Mouse (Mus musculus) heart, embryonic 14.5 days (tissue): Measurements from ENCODE around the gene Tmem183a. TPM values are rescaled to one million over a fixed set of nuclear protein-coding genes. Genes with fewer than 3 reads are reported as not detected.

Source experiments
- ATAC-seq: fragments of 200-750 bp; cut with Nextera tagmentation; 2 replicates; pipeline ENCODE4 v1.8.0; 2017; ENCODE audit warnings: low read depth, moderate TSS enrichment; ENCODE audit not compliant: insufficient number of reproducible peaks, insufficient read depth, low FRiP score
- H3K27ac ChIP-seq, 2 experiments: fragments of 200-500 bp in 1 of 2; fragments of 300-500 bp in 1 of 2; sonication (generic) in 1 of 2; replicated peaks in 1 of 2; 2 replicates each; pipeline ENCODE4 v1.5.1; 2012 to 2014; ENCODE audit warnings: low read depth in 2 of 2, low read length in 2 of 2, control low read depth in 1 of 2, mild to moderate bottlenecking in 1 of 2, mixed read lengths in 1 of 2; ENCODE audit not compliant: control insufficient read depth in 1 of 2, insufficient read depth in 1 of 2
- H3K27me3 ChIP-seq: fragments of 300-500 bp; sonication (generic); 2 replicates; pipeline ENCODE4 v1.6.1; 2014; ENCODE audit warnings: mild to moderate bottlenecking, low read length, control low read depth; ENCODE audit not compliant: control insufficient read depth, insufficient read depth
- H3K36me3 ChIP-seq: fragments of 300-500 bp; sonication (generic); 2 replicates; pipeline ENCODE4 v1.6.1; 2014; ENCODE audit warnings: mild to moderate bottlenecking, control low read depth, low read length, mixed read lengths; ENCODE audit not compliant: control insufficient read depth, insufficient read depth
- H3K4me1 ChIP-seq, 2 experiments: fragments of 200-500 bp in 1 of 2; fragments of 300-500 bp in 1 of 2; sonication (generic) in 1 of 2; 2 replicates each; pipeline ENCODE4 v1.6.1; 2012 to 2014; ENCODE audit warnings: low read length in 2 of 2, control low read depth in 1 of 2, mixed read lengths in 1 of 2; ENCODE audit not compliant: control insufficient read depth in 2 of 2, insufficient read depth in 2 of 2
- H3K4me2 ChIP-seq: fragments of 300-500 bp; sonication (generic); 2 replicates; pipeline ENCODE4 v1.6.1; 2014; ENCODE audit warnings: mild to moderate bottlenecking, low read length
- H3K4me3 ChIP-seq, 2 experiments: fragments of 200-500 bp in 1 of 2; fragments of 300-500 bp in 1 of 2; sonication (generic) in 1 of 2; 2 replicates each; pipeline ENCODE4 v1.5.1; 2012 to 2014; ENCODE audit warnings: low read length in 2 of 2, mild to moderate bottlenecking in 2 of 2, control low read depth in 1 of 2, low read depth in 1 of 2, moderate library complexity in 1 of 2; ENCODE audit not compliant: control insufficient read depth in 1 of 2, insufficient read depth in 1 of 2
- H3K9ac ChIP-seq: fragments of 300-500 bp; sonication (generic); 2 replicates; pipeline ENCODE4 v1.6.1; 2014; ENCODE audit warnings: mild to moderate bottlenecking, low read length
- H3K9me3 ChIP-seq: fragments of 300-500 bp; sonication (generic); 2 replicates; pipeline ENCODE4 v1.6.1; 2016; ENCODE audit warnings: low read length, control low read depth; ENCODE audit not compliant: control insufficient read depth
- WGBS: fragments of 180-500 bp; shearing (Covaris S2); extraction: QIAGEN DNeasy Blood & Tissue Kit; methylation state at CpG from one replicate; pipeline ENCODE4 v1.1.7; 2014; 5-methylcytosine and 5-hydroxymethylcytosine counted together
- polyA plus RNA-seq: library from polyadenylated mRNA; unstranded; fragments of >200 nt; fragmentation: Nextera tagmentation; extraction: Ambion mirVana; gene quantifications from 2 replicates; pipeline ENCODE4 v1.2.1, GENCODE M21; 2014

The Tmem183a gene
- polyA plus RNA-seq, 1 experiment from 2014 or later = 62.5 TPM

GRCm38 (mm10) chr1:134316361-134316760, 45.4 kb downstream of the Tmem183a start:
- Histone ChIP-seq H3K36me3 (peaks cover 59% of the 10 kb centered on the region), H3K4me2 (no peak overlapping the region), H3K9ac (no peak overlapping the region), H3K9me3 (no peaks in the 10 kb centered on the region), H3K4me3 (no peak overlapping the region), H3K4me1 (no peaks in the 10 kb centered on the region), H3K27ac (no peak overlapping the region), H3K27me3 (no peaks in the 10 kb centered on the region)
- no peak for ATAC-seq
- 77% methylated on average over 9 of the region's 9 CpGs for WGBS

GRCm38 (mm10) chr1:134315181-134315580, 46.6 kb downstream of the Tmem183a start:
- peaks cover 67% of the 10 kb centered on the region for H3K36me3 ChIP-seq
- WGBS = 88% methylated on average over 5 of the region's 5 CpGs
- H3K9me3 ChIP-seq = no peaks in the 10 kb centered on the region
- H3K4me3 ChIP-seq = no peak overlapping the region
- H3K4me1 ChIP-seq = no peaks in the 10 kb centered on the region
- H3K4me2 ChIP-seq = no peak overlapping the region
- H3K27me3 ChIP-seq = no peaks in the 10 kb centered on the region
- H3K9ac ChIP-seq = no peak overlapping the region
- H3K27ac ChIP-seq = no peak overlapping the region
- no peak for ATAC-seq

- Histone ChIP-seq H3K9me3 (no peaks in the 10 kb centered on the region), H3K4me2 (no peak overlapping the region), H3K4me1 (no peaks in the 10 kb centered on the region), H3K27ac (no peak overlapping the region), H3K4me3 (no peak overlapping the region), H3K27me3 (no peaks in the 10 kb centered on the region), H3K9ac (no peak overlapping the region), H3K36me3 (peaks cover 62% of the 10 kb centered on the region)
- 86% methylated on average over 7 of the region's 7 CpGs for WGBS
- ATAC-seq = no peak
Observed at GRCm38 (mm10) chr1:134311760-134312159, 50.0 kb downstream of the Tmem183a start.

GRCm38 (mm10) chr1:134310729-134311128, 51.0 kb downstream of the Tmem183a start:
- H3K27me3 ChIP-seq = no peaks in the 10 kb centered on the region
- H3K4me1 ChIP-seq = no peaks in the 10 kb centered on the region
- ATAC-seq = no peak
- H3K36me3 ChIP-seq = peaks cover 54% of the 10 kb centered on the region
- no peaks in the 10 kb centered on the region for H3K9me3 ChIP-seq
- no peak overlapping the region for H3K27ac ChIP-seq
- WGBS = 90% methylated on average over 3 of the region's 3 CpGs
- H3K4me3 ChIP-seq = no peak overlapping the region
- no peak overlapping the region for H3K9ac ChIP-seq
- H3K4me2 ChIP-seq = no peak overlapping the region

- Histone ChIP-seq H3K27me3 (no peaks in the 10 kb centered on the region), H3K9ac (no peak overlapping the region), H3K4me1 (no peaks in the 10 kb centered on the region), H3K27ac (no peak overlapping the region), H3K4me2 (no peak overlapping the region), H3K36me3 (peaks cover 53% of the 10 kb centered on the region), H3K4me3 (no peak overlapping the region), H3K9me3 (no peaks in the 10 kb centered on the region)
- ATAC-seq = no peak
- 78% methylated on average over 2 of the region's 2 CpGs for WGBS
Observed at GRCm38 (mm10) chr1:134310291-134310690, 51.5 kb downstream of the Tmem183a start.

- ATAC-seq = no peak
Observed at GRCm38 (mm10) chr1:134307409-134307808, 54.4 kb downstream of the Tmem183a start.

GRCm38 (mm10) chr1:134304940-134305339, 56.8 kb downstream of the Tmem183a start:
- Histone ChIP-seq H3K9me3 (no peaks in the 10 kb centered on the region), H3K4me2 (no peak overlapping the region), H3K27ac (no peak overlapping the region), H3K36me3 (peaks cover 23% of the 10 kb centered on the region), H3K9ac (no peak overlapping the region), H3K27me3 (no peaks in the 10 kb centered on the region), H3K4me3 (no peak overlapping the region), H3K4me1 (peaks cover 15 to 31% of the 10 kb centered on the region in 2 experiments)
- no peak for ATAC-seq
- 93% methylated on average over 9 of the region's 9 CpGs for WGBS

More at GRCm38 (mm10) chr1:134307409-134307808, 54.4 kb downstream of the Tmem183a start:
- H3K36me3 ChIP-seq = peaks cover 44% of the 10 kb centered on the region
- no peaks in the 10 kb centered on the region for H3K9me3 ChIP-seq
- H3K4me3 ChIP-seq = no peak overlapping the region
- H3K4me2 ChIP-seq = no peak overlapping the region
- 67% methylated on average over 10 of the region's 10 CpGs for WGBS
- no peaks in the 10 kb centered on the region for H3K27me3 ChIP-seq
- no peak overlapping the region for H3K27ac ChIP-seq
- no peak overlapping the region for H3K9ac ChIP-seq
- peaks cover 11 to 16% of the 10 kb centered on the region in 2 experiments for H3K4me1 ChIP-seq

GRCm38 (mm10) chr1:134302568-134303238, 59.1 kb downstream of the Tmem183a start:
- Histone ChIP-seq H3K4me1 (peaks cover 16 to 44% of the 10 kb centered on the region in 2 experiments), H3K4me2 (peak overlapping the region; percentile 1; the same call in 1 of the 2 replicates), H3K9ac (peak overlapping the region; percentile 31; the same call in 1 of the 2 replicates), H3K9me3 (no peaks in the 10 kb centered on the region), H3K27me3 (0 out of 2 replicates have a peak, but pooled peaks cover 4% of the 10 kb centered on the region), H3K27ac (peak overlapping the region; percentile 88 to 93), H3K36me3 (peaks cover 16% of the 10 kb centered on the region), H3K4me3 (no peak overlapping the region)
- WGBS = 23% methylated on average over 8 of the region's 8 CpGs
- no peak for ATAC-seq
